Comparison of ENCODE assay signal across 19 mouse cellular contexts in the genomic region with DNA sequence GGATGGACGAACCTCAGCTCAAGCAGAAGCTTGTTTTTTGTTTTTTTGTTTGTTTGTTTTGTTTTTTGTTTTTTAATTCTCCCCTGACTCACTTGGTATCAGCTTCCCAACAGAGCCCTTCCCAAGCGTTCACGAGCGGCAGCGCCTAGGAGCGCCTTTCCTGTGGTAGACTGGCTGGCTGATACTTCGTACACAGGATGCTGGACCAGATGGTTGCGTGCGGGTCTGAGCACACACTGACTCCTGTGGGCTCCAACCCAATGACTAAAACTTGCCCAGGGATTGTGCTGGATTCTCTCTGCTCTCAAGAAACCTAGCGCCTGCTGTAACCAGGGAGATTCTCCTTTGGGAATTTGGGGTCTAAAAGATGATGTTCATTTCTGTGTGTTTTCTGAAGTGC.
A peak's percentile ranks its signal among the peaks of the same experiment; 100 is the strongest.
DNase-seq lines count a peak whose midpoint lies in the region; ATAC-seq lines count a peak whose summit lies in the region.
"Had no signal": no experiment of that assay in that cellular context is flagged by ENCODE, and none has a peak within 500 bp of the region (broad histone marks: within the 10 kb centered on the region; RNA-seq: fewer than 3 reads in every experiment).

No protein-coding gene starts in this region.

- H3K9ac ChIP-seq in hindbrain, embryonic 12.5 days = no peak overlapping the region
- no peak overlapping the region for H3K9ac ChIP-seq in hindbrain, embryonic 11.5 days (ENCODE audit: low read depth, low read length)
- no peak overlapping the region for H3K9ac ChIP-seq in hindbrain, embryonic 15.5 days

- intact Hi-C loops in left cerebral cortex, postnatal 4 days (cut with DNase I) = loop anchor here (10.0 kb wide), 1 partner anchor 93 kb away; no protein-coding TSS in a partner anchor

- H3K27me3 ChIP-seq in hindbrain, embryonic 12.5 days = no peaks in the 10 kb centered on the region
- no peaks in the 10 kb centered on the region for H3K27me3 ChIP-seq in hindbrain, embryonic 11.5 days (ENCODE audit: control insufficient read depth, insufficient read depth, low read length)
- no peaks in the 10 kb centered on the region for H3K27me3 ChIP-seq in hindbrain, embryonic 15.5 days

- H3K36me3 ChIP-seq in hindbrain, embryonic 12.5 days = no peaks in the 10 kb centered on the region
- no peaks in the 10 kb centered on the region for H3K36me3 ChIP-seq in hindbrain, embryonic 11.5 days (ENCODE audit: control insufficient read depth, insufficient read depth, low read length)
- no peaks in the 10 kb centered on the region for H3K36me3 ChIP-seq in hindbrain, embryonic 15.5 days
- H3K36me3 ChIP-seq: G1E had no signal

- DNase-seq in cerebellum, postnatal 10 days = peak; percentile 72 to 73
- DNase-seq in cerebellum, postnatal 4 days (ENCODE audit: low spot score in 2 of 2) = no peak
- DNase-seq in hindbrain, embryonic 11.5 days (ENCODE audit: low spot score) = no peak
- DNase-seq in left cerebral cortex, postnatal 4 days = peak; percentile 37
- no peak for DNase-seq in left cerebral cortex, adult 8-10 months (ENCODE audit: low spot score in 2 of 2)
- no peak for DNase-seq in thymus, postnatal 10 days (ENCODE audit: low spot score in 2 of 2)
- DNase-seq: gastrocnemius, postnatal 36 days; kidney, adult 9 months; kidney, postnatal 4 days; lung, adult 2 months; lung, postnatal 36 days; thymus, postnatal 36 days had no signal

- H3K4me3 ChIP-seq in hindbrain, embryonic 12.5 days = no peak overlapping the region
- H3K4me3 ChIP-seq in hindbrain, embryonic 11.5 days (ENCODE audit: low read depth, low read length) = no peak overlapping the region
- H3K4me3 ChIP-seq in hindbrain, embryonic 15.5 days = no peak overlapping the region
- H3K4me3 ChIP-seq: limb, embryonic 10.5 days had no signal

- ATAC-seq in hindbrain, embryonic 12.5 days (ENCODE audit: low FRiP score) = no peak
- ATAC-seq in hindbrain, embryonic 11.5 days (ENCODE audit: low FRiP score) = no peak
- ATAC-seq in hindbrain, embryonic 15.5 days (ENCODE audit: low FRiP score, low read depth) = no peak
- ATAC-seq: CD4-positive, CD25-positive, alpha-beta regulatory T cell, adult 4 months; inflammation-experienced regulatory T-cells, adult 6 months had no signal

- H3K4me1 ChIP-seq in hindbrain, embryonic 12.5 days = peaks cover 36% of the 10 kb centered on the region
- H3K4me1 ChIP-seq in hindbrain, embryonic 11.5 days (replicated peaks; ENCODE audit: control insufficient read depth, insufficient read depth, low read length) = peaks cover 10% of the 10 kb centered on the region; the same call in 1 of the 2 replicates
- peaks cover 52% of the 10 kb centered on the region for H3K4me1 ChIP-seq in hindbrain, embryonic 15.5 days (replicated peaks)

- no peaks in the 10 kb centered on the region for H3K9me3 ChIP-seq in hindbrain, embryonic 12.5 days (replicated peaks)
- H3K9me3 ChIP-seq in hindbrain, embryonic 11.5 days (ENCODE audit: control insufficient read depth, low read length) = no peaks in the 10 kb centered on the region
- H3K9me3 ChIP-seq in hindbrain, embryonic 15.5 days = no peaks in the 10 kb centered on the region
- H3K9me3 ChIP-seq: limb, embryonic 10.5 days had no signal

- peak overlapping the region; percentile 88 for H3K27ac ChIP-seq in hindbrain, embryonic 12.5 days
- H3K27ac ChIP-seq in hindbrain, embryonic 11.5 days (ENCODE audit: low read depth, low read length) = no peak overlapping the region
- 0 out of 2 replicates have a peak overlapping the region, but pooled peaks have one; percentile 81 for H3K27ac ChIP-seq in hindbrain, embryonic 15.5 days (replicated peaks)
- H3K27ac ChIP-seq: limb, embryonic 10.5 days had no signal

- no peak overlapping the region for H3K4me2 ChIP-seq in hindbrain, embryonic 12.5 days (replicated peaks)
- H3K4me2 ChIP-seq in hindbrain, embryonic 11.5 days (replicated peaks; ENCODE audit: low read depth, low read length) = no peak overlapping the region
- H3K4me2 ChIP-seq in hindbrain, embryonic 15.5 days = no peak overlapping the region
- H3K4me2 ChIP-seq: liver, embryonic 11.5 days had no signal

- WGBS in hindbrain, embryonic 12.5 days = 86% methylated on average over 10 of the region's 10 CpGs
- whole genome bisulfite sequencing in hindbrain, embryonic 11.5 days = 81% methylated on average over 10 of the region's 10 CpGs
- WGBS in hindbrain, embryonic 15.5 days = 78% methylated on average over 10 of the region's 10 CpGs

Comparison
In these comparisons a context has a peak if more than half of its experiments do, and no peak if none do; other contexts are left out.
1. DNase-seq: peak in cerebellum, postnatal 10 days (2 of 2) and left cerebral cortex, postnatal 4 days (single experiment); none in cerebellum, postnatal 4 days (0 of 2), hindbrain, embryonic 11.5 days (single experiment), left cerebral cortex, adult 8-10 months (0 of 2) and thymus, postnatal 10 days (0 of 2).